Mouse (Mus musculus) left cerebral cortex, postnatal 25 days (tissue): ENCODE measurements at regions not wholly inside any gene's neighbourhood (a gene's known extent, or its start where the extent isn't known, plus 50 kb on each side); places are given as distances from the start of the nearest gene placed in this dataset.
A peak's percentile ranks its signal among the peaks of the same experiment; 100 is the strongest.
"Not testable (repeated sequence)": the region's sequence is repeated elsewhere in the genome, so short reads cannot be mapped to it uniquely, and the experiment has no call there.

Source experiments
- DNase-seq, 2 experiments: peaks; one replicate each; pipeline ENCODE4 v3.0.0; 2022; ENCODE audit warnings: low spot score in 2 of 2, mixed read lengths in 1 of 2
- intact Hi-C: fragments of 180-260 bp; cut with DNase I; formaldehyde crosslinking; loops from one replicate; pipeline ENCODE4 v1.15.1; 2025

DNA sequence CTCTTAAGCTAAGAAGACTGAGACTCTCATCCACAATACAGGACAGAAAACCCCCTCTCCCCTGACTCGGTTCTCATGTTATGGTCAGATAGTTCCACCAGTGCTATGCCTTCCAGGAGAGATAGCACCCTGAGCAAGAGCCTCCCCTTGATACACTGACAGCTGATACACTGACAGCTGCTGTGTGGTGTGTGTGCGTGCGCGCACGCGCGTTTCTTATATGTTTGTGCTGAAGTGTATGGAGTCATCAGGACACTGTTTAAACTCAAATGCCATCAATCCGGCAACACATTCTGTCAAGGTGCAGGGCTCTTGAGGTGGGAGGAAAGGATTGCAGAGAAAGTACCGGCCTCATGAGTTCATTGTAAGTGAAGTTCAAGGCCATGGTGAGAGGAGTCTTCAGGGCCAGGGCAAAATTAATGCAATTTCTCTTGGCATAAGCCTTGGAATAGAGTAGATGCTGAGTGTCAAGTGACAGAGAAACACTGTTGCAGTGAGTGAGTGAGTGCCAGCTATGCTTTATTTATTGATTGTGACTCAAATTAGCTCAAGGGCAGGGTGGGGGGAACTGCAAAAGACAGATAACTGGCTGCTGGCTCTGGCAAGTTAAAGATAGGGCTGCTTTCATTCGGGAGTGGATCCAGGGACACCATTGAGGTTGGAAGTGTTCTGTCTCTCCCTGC lies 412.4 kb upstream of the Ercc4 start:
- intact Hi-C loops: no loop called here
- DNase-seq: no peak

DNA sequence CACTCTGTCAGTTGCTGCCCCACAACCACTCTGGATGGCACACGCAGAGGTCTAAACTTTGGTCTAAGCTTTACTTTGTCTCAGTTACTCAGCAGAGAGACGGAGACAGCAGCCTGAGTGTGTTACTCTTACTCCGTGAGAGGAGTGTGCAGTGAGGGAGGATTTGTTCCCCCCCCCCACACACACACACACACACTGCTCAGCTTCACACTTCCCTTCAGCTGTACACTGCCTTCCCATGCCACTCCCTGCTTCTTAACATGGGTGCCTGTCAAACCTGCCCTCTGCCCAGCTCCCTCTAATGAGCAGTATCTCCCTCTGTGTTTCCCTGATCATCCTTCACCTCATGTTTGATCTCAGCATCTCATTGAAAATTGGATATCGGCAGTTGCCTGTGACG lies 409.9 kb upstream of the Ercc4 start:
- no peak for DNase-seq
- intact Hi-C loops: no loop called here

DNA sequence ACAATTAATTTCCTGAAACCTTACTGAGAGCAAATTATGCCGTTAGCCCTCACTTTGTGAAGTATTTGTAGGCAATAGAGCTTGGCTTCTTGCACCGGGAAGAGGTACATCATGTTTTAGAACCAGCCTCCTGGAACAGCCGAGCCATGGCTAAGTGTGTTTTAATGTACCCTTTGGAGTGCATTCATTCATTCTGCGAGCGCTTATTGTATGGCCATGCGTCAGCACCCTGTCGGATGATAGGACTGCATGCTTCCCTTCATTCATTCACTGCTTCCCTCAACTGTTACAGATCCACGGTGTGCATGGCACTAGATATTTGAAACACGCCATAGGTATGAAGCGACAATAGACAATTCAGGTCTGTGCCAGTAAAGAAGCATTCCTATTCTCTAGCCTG lies 409.4 kb upstream of the Ercc4 start:
- intact Hi-C loops: no loop called here
- no peak for DNase-seq

DNA sequence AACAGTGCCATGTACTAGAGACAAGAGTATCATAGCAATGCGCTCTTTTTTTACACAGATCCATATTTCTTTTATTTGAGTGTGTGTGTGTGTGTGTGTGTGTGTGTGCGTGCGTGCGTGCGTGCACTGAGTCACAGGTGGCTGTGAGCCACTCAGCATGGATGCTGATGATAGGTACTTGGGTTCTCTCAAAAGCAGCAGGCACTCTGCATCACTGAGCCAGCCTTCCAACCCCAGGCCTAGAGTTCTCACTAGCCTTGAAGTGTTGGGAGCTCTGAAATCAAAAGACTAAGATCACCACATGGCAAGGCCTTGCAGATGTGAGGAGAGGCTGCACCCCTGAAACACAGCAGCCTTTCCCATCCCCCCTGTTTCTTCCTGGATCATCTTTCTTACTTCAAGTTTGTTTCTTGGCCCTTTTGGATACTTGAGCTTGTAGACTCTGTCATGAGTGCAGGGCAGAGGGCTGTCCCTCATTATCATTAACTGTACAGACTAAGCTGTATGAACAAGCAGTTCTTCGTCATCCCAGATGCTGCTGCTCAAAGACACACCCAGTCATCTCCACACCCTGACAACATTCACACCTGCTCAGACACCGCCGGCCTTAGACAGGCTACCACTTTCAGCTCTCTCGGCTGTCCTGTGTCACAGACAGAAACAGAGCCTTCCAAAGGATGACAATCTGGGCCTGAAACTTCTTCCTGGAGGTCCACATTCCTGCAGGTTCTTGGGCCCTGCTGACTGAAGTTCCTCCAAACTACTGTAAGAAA lies 405.5 kb upstream of the Ercc4 start:
- intact Hi-C loops: no loop called here
- no peak for DNase-seq

DNA sequence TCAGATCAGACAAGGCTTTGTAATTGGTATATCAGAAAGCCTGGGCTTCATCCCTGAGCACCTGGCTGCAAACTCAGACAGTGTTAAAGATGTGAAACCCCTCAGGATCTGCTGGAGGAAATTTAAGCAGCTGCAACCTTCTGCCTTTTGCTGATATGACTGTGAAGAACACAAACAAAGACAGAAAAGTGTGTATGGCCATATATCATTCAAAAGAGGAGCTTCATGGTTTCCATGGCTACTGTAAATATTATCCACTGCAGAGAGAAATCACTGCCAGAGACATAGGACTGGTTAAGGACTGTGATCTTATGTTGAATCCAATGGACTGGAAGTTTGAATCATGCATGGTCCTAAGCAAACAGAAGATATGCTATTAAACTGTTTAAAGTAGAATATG lies 402.6 kb upstream of the Ercc4 start:
- intact Hi-C loops: no loop called here
- DNase-seq: no peak

DNA sequence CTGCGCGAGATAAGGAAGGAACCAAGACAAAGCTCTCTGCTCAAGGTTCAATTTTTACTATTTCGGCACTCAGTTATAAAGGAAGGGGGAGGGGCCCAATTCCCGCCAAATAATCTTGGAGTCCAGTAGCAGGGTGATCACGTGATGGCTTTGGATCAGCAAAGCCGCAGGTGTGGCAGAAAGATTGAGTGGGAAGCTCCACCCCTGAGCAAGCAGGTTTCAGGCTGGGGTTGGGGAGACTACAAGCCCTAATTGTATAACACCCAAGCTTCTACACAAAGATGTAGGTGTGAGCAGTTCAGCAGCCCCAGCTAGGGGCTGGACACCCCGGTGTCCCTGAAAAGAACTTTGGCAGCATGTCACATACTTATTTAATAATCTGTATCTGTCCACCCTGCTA lies 388.1 kb upstream of the Ercc4 start:
- DNase-seq, intact Hi-C loops: not testable (repeated sequence)

DNA sequence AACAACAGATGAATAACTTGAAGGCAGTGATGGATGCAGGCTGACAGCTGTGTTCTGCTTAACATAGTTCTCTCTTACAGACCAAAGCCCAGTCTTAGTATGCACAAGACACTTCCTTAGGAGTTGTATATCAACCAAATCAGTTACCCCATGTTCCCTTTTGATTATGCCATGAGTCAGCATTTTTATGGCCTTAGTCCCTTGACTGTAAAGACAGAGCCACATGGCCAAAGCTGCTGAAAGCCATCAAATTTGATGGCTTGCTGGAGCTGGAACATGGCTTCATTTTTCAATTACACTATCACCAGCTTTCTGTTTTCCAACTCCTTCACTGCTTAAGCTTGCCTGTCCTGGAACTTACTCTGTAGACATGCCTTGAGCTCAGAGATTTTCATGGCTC lies 383.4 kb upstream of the Ercc4 start:
- DNase-seq: no peak
- intact Hi-C loops: no loop called here

DNA sequence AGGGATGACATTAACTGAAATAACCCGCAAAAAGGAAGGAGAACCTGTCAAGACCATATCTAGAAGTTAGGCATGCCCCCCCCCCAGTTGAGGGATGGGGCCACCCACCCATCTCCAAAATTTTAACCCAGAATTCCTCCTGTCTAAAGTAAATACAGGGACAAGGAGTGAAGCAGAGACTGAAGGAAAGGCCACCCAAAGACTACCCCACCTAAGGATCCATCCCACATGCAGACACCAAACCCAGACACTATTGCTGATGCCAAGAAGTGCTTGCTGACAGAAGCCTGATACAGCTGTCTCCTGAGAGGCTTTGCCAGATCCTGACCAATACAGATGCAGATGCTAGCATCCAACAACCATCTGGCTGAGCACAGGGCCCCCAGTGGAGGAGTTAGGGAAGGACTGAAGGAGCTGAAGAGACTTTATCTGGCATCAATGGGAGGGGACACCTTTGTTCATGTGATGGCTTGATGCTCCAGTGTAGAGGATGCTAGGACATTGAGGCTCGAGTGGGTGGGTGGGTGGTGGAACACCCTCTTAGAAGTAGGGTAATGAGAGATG lies 379.2 kb upstream of the Ercc4 start:
- DNase-seq, intact Hi-C loops: not testable (repeated sequence)

DNA sequence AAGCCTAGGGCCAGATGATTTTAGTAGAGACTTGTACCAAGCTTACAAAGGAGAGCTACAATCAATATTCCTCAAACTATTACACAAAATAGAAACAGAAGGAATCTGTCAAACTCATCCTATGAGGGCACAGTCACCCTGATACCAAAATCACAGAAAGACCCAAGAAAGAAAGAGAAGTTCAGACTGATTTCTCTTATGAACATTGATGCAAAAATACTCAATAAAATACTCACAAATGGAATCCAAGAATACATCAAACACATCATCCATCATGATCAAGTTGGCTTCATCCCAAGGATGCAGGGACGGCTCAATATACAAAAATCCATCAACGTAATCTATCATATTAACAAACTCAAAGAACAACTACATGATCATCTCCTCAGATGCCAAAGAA lies 377.9 kb upstream of the Ercc4 start:
- intact Hi-C loops: no loop called here
- no peak for DNase-seq

DNA sequence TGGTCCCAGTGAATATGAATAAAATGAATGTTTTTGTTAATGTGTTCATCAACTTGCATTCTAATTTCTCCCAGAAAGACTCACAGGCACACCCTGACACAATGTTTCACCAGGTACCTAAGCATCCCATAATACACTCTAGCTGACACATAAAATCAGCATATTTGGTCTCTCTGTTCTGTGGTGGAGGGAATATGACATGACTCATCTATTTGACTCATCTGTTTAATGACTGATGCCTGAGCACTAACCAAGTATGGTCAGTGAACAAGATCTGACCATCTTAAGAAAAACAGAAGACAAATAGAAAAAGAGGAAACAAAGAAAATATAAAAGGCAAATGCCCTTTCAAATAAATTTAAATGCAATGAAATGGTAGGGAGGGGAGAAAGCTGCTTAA lies 367.0 kb upstream of the Ercc4 start:
- intact Hi-C loops: no loop called here
- DNase-seq: no peak

DNA sequence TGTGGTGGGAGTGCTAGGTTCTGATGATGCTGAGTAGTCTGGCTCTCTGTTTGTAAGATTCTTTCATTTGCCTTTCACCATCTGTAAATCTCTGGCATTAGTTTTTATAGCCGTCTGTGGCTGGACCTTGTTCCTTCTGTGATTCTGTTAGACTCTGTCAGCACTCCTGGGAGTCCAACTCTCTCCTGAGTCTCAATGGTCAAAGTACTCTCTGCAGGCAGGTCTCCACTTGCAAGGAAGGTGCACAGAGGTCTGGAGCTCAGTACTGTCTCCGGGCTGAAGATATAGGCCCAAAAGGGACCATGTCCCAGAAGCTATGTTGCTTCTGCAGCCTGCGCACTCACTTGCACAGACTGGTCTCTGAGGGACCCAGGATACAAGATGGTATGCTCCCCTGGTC lies 356.3 kb upstream of the Ercc4 start:
- intact Hi-C loops: no loop called here

DNA sequence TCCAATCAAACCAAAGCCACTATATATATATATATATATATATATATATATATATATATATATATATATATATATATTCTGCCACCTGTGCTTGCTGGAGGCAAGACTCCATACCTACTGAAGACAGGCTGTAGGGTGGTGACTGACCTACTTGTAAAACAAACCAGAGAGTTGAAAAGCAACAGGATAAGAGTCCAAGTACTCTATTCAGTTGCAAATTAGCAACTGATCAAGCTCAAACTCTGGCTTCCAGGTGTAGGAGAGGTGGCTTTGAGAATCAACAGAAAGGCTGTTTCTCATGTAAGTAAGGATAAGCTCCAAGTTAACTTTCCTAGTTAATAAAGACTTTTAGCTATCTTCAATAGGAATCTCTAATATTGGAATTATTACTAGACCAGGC lies 355.1 kb upstream of the Ercc4 start:
- DNase-seq: no peak
- intact Hi-C loops: no loop called here

More for the DNA sequence above, 356.3 kb upstream of the Ercc4 start:
- DNase-seq: no peak

DNA sequence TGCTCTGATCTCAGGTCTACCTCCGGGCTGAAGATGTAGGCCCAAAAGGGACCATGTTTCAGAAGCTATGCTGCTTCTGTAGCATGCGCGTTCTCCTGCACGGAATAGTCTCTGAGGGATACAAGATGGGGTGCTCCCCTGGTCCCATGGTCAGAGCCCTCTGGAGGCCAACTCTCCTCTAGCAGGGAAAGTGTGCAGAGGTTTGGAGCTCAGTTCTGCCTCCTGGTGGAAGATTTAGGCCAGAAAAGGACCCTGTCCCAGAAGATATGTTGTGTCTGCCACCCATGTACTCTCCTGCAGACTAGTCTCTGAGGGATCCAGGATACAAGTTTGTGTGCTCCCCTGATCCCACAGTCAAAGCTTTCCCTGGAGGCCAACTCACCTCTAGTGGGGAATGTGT lies 350.9 kb upstream of the Ercc4 start:
- DNase-seq: no peak
- intact Hi-C loops: no loop called here

DNA sequence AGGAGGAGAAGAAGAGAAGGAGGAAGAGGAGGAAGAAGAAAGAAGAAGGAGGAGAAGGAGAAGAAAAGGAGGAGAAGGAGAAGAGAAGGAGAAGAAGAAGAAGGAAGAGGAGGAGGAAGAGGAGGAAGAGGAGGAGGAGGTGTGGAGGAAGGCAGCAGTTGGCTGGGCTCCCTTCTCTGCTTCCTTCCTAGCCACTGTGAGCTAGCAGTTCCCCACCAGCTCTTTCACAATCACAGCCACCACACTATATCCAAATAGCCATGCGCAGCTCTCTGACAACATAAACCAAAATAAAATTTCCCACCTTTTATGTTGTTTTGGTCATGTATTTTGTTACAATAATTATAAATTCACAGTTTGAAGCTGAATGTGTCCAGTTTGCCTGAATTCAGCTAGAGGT lies 345.3 kb upstream of the Ercc4 start:
- DNase-seq: no peak
- intact Hi-C loops: no loop called here

DNA sequence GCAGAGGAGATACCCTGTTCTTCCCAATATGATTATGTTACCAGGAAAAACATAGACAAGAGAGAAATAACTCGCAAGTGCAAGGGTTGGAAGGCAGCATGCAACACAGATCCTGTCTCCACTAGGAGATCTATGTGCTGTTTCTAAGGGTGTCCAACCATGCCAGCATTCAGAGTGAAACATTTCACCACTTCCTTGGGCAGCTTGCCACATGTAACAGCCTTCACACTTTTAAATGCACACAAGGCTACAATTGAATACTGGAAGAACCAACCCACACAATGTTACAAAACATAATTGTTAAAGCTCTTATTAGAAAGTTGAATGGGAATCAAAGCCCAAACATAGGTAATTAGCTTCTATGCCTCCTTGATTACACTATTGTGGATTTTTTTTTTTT lies 344.9 kb upstream of the Ercc4 start:
- peak; percentile 37 to 81 for DNase-seq
- intact Hi-C loops: no loop called here

DNA sequence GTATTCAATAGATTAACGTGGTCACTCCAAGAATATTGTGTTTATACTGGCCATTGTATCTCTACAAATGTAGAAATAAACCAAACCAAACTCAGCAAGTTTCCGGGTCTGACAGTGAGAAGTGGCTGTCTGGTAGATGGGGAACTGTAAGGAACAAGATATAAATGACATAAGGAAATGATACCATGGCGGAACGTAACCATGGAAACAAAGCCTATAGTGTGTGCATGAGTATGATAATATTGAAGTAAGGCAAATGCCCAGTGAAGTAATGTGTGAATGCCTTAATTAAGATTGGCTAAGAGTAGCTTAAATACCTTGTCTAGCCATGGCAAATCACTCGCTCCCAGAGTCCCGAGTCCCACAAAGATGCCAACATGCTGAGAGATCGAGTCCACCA lies 342.6 kb upstream of the Ercc4 start:
- DNase-seq: no peak
- intact Hi-C loops: no loop called here

DNA sequence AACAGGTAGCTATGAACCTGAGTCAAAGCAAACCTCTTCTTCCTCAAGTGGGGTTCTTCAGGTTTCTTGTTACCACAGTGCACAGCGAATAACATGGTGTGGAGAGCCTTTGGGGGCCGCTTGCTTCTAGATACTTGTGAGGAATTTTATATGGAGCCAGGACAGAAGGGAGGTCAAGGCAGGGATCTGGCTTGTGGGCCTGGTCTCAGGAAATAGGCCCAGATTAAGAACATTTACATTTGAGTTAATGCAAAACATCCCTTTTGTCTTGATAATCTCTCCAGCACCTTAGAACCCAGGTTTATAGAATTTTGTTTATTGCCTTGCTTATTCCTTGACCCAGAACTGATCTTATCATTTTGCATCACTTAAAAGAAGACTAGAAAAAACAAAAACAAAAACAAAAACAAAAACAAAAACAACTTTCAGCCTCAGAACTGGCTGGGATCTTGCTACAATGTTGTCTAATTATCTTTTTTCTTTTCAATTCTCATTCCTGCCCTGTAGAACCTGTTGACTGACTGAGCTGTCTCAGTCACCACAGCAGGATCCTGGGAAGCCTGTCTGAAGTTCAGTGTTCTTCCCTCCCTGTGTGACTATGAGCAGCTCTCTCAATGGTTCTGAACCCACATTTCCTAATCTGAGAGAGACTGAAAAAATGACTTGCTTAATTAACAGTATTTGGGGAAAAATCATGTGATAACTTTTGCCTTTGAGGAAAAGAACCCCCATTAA lies 341.2 kb upstream of the Ercc4 start:
- DNase-seq: no peak
- intact Hi-C loops: no loop called here

DNA sequence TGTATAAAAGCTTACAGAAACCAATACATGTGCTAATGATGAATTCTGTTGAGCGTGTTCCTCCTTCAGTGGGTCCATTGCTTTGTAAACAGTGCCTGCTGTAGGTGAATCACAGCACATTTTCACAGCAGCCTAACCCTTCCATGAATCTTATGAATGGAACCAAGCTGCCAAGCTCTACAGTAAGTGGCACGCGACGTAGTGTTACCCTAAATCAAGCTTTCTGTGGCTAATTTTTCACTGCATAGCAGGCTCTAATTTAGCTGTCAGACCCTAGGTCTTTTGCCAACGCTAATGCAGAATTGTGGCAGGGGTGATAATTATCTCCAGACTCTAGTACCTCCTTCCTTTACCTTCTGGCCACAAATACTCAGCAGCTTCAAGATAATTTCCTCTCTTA lies 339.0 kb upstream of the Ercc4 start:
- intact Hi-C loops: no loop called here
- no peak for DNase-seq

DNA sequence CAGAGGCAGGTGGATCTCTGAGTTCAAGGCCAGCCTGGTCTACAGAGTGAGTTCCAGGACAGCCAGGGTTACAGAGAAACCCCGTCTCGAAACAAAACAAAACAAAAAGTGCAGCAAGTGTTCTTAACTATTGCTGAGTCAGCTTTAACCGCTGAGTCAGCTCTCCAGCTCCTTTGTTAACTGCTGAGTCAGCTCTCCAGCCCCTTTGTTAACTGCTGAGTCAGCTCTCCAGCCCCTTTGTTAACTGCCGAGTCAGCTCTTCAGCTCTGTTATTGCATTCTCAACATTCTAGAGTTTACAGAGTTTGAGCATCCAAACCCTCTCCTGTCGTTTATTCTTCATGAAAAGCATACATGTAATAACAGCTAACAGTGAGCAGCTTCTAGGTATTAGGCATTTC lies 336.9 kb upstream of the Ercc4 start:
- DNase-seq: no peak
- intact Hi-C loops: no loop called here

DNA sequence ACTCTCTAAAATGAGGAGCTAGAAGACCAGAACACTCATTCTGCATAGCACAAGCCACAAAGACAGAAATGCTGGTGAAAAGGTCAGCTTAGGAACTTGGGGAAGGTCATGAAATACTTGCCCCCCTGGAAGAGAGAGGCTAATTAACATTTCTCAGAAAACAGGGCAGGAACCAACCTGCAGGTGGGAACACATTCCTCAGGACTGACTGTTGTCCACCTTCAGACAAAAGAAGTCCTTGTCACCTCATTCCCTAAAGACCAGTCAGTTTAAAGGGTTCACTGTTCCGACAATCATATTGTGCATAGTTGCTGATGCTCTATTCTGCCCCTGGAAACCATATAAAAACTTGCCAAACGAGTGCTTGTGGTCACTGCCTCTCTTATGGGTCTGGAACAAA lies 333.6 kb upstream of the Ercc4 start:
- DNase-seq: no peak
- intact Hi-C loops: no loop called here

DNA sequence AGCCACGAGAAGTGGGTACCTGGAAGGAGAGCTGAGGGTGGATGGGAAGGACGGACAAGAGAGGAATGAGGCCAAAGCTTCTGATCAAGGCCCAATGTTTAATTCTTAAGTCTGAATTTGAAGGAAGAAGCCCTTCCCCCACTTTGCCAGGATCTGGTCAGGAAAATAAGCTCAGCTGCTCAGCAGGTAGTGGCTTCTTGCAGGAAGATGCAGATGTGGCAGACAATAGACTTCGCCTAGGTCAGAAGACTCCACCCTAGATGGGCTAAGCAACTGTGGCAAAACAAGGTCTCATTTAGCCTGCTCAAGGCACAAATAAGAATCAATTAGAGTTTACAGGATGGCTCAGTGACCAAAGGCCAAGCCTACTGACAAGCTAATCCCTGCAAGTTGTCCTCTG lies 330.4 kb upstream of the Ercc4 start:
- no peak for DNase-seq
- intact Hi-C loops: no loop called here
